Mouse (Mus musculus) cerebral cortex, adult 2 months (tissue): ENCODE data around the gene Necap1.

Source experiments
- WGBS: fragments of 180-500 bp; shearing (Covaris S2); methylation state at CpG from one replicate; pipeline ENCODE4 v1.1.7; 2018; 5-methylcytosine and 5-hydroxymethylcytosine counted together

Necap1 gene

GRCm38 (mm10) chr6:122873871-122874719 lies at the start of gene Necap1:
Gene Necap1 (plus strand): TSS chr6:122874474.
- WGBS, result 4% methylated on average over 43 of the region's 43 CpGs

DNA sequence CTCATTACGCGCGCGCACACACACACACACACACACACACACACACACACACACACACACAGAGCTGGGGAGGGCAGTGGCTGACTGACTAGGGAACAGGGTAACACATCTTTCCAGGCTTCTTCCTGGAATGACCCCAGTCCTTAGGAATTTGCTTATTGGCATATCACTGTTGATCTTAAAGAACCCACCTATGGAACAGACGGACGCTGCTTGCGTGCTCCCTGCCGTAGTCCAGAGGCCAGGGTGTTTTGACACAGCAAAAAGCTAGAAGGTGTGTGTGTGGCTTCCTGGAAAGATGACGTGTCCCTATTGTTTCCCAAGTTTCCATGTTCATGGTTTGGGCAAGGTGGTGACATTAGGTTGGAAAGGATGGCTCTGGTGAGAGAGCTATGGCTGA lies 49.1 kb upstream of the Necap1 start:
- WGBS, result 94% methylated on average over 9 of the region's 9 CpGs

DNA sequence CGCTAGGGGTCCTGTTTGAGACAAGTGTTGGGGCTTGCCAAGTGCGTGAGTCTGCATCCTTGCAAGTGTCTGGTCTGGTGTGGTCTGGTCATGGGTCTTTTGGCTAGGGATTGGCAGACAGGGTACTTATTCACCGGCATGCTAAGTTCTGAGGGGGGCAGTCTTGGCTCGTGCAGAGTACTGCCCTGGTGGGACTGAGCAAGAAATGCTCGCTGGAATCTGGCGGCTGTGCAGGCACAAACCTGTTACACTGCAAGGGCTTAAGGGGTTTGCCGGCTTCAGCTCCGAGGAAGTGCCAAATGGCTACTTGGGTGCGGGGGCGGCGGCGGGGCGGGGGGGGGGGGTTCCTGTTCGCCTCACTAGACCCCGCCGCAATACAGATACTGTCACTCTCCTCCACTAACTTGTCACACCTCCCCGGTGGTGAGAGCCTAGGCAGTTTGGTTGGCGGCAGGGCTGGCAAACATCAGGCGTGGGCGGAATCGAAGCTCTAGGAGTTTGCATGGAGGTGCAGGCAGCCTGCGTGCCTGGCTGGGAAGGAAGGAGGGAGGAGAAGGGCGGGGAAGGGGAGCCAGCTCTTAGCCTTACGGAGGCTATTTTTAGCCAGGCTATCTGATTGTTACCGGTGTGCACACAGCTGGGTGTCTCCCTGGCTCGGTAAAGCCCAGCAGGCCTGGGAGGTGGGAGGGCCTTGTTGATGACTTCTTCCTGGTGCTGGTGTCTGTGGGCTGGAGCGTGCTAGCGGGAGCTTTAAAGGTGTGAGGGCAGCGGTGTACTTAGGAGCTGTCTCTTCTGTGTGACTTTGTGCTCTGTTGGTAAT lies 48.1 kb upstream of the Necap1 start:
- WGBS, result 5% methylated on average over 29 of the region's 29 CpGs

- WGBS, result 52% methylated on average over 13 of the region's 13 CpGs
Measured at GRCm38 (mm10) chr6:122828086-122828485, 46.2 kb upstream of the Necap1 start.

DNA sequence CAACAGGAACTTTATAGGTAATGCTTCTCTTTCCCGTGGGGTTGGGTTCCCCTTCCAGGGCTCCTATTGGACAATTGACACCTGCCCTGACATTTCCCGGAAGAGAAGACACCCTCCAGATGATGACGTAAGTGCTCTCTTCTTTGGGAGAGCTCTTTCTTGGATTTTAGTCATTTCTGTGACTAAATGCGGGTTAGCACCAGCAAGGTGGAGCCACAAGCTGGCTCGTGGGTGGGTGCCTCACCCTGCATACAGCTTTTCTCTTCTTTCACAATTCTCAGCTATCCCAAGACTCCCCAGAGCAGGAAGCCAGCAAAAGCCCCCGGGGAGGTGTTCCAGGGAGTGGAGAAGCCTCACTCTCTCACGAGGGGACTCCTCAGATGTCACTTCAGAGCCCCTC lies 41.4 kb upstream of the Necap1 start:
- WGBS, result 55% methylated on average over 7 of the region's 7 CpGs

DNA sequence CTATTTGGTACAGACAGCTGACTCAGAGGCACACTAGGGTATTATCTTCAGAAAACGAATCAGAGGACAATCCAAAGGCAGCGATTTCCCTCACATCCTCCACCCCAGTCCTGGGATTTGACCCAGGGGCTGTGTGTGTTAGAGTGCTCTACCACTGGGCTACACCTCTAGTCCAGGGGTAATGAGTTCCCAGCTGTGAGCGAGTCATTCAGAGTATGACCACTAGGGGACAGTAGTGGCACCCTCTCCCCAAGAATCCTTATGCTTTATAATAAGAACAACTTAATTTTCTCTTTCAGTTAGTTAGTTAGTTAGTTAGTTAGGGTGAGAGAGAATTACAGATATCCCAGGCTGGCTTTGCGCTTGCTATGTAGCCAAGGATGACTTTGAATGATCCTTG lies 39.9 kb upstream of the Necap1 start:
- WGBS, result 70% methylated on average over 4 of the region's 4 CpGs

GRCm38 (mm10) chr6:122836974-122837373 lies 37.3 kb upstream of the Necap1 start:
- WGBS, result 98% methylated on average over 3 of the region's 3 CpGs

GRCm38 (mm10) chr6:122837539-122837938 lies 36.7 kb upstream of the Necap1 start:
- 94% methylated on average over 5 of the region's 5 CpGs for WGBS

GRCm38 (mm10) chr6:122843759-122844158 lies 30.5 kb upstream of the Necap1 start:
- WGBS, result 90% methylated on average over 6 of the region's 6 CpGs

DNA sequence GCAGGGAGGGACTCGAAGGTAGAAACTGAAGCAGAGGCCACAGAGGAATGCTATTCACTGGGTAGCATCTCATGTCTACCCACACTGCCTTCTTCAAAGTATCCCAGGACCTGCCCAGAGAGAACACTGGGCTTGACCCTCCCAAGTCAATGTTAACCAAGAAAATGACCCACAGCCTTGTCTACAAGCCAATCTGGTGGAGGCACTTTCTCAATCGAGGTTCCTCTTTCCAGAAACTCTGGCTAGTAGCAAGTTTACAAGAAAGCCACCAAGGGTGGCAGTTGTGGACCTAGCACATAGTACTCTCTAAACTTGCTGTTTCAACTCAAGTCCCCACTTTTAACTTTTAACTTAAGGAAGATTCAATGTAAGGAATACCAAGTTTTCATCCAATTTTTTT lies 21.6 kb upstream of the Necap1 start:
- 82% methylated on average over 2 of the region's 2 CpGs for WGBS

GRCm38 (mm10) chr6:122854552-122854951 lies 19.7 kb upstream of the Necap1 start:
- 80% methylated on average over 12 of the region's 12 CpGs for WGBS

- 62% methylated on average over 7 of the region's 7 CpGs for WGBS
Measured at GRCm38 (mm10) chr6:122855955-122856354, 18.3 kb upstream of the Necap1 start, which contains the start of gene C3ar1. Gene C3ar1 (minus strand): TSS chr6:122856161.

- 81% methylated on average over 6 of the region's 6 CpGs for WGBS
Measured at GRCm38 (mm10) chr6:122862434-122862833, 11.8 kb upstream of the Necap1 start.

DNA sequence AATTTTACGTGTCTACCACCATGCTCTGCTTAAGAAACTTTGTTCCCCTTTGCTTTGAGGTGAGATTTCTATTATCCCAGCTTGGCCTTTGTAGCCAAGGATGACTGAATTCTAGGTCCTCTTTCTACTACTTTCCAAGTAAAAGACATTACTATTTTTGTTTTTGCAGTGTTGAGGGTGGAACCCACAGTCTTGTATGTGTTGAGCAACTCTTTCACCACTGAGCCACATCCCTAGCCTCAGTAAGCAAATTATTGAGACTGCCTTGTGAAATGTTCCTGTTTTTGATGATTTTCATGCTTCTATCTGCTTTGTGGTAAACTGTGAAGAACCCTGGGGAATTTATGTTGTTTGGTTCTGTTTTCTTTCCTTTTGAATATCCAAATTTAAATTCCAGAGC lies 11.4 kb upstream of the Necap1 start:
- 81% methylated on average over 1 of the region's 1 CpGs for WGBS

DNA sequence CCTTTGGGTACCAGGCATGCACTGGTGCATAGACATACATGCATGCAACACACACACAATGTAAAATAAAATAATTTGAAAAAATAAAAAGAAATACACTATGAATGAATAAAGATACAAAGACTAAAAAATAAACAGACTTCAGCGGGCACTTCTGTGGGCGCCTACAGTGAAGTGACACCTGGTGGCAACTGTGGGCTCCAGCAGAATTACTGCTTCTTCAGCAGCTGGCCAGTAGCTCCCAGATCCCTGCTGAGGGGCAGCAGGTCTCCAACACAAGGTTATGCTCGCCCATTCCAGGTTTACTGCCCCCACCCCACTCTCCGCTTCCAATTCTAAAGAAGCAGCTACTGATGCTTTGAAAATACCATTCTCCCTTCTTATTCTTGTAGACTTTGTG lies 6.4 kb upstream of the Necap1 start:
- 58% methylated on average over 4 of the region's 4 CpGs for WGBS

GRCm38 (mm10) chr6:122869846-122870245 lies 4.4 kb upstream of the Necap1 start:
- WGBS, result 62% methylated on average over 11 of the region's 11 CpGs

DNA sequence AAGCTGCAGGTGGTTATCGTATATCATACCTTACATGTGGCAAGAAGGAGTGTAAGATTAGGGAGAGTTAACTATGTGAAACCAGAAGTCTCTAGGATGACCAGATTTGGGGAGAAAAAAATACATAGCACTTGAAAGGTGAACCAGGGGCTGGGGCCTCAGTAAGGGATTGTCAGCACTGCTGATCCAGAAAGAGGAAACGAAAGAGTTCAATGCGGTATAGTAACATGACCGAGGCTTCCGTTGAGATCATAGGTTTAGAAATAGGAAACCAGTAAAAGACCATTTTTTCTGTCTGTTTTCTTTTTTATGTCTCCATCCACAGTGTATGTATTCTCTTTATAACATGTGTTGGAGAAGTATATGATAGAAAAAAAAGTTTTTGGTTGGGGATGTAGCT lies 1.5 kb upstream of the Necap1 start:
- WGBS, result 87% methylated on average over 5 of the region's 5 CpGs

DNA sequence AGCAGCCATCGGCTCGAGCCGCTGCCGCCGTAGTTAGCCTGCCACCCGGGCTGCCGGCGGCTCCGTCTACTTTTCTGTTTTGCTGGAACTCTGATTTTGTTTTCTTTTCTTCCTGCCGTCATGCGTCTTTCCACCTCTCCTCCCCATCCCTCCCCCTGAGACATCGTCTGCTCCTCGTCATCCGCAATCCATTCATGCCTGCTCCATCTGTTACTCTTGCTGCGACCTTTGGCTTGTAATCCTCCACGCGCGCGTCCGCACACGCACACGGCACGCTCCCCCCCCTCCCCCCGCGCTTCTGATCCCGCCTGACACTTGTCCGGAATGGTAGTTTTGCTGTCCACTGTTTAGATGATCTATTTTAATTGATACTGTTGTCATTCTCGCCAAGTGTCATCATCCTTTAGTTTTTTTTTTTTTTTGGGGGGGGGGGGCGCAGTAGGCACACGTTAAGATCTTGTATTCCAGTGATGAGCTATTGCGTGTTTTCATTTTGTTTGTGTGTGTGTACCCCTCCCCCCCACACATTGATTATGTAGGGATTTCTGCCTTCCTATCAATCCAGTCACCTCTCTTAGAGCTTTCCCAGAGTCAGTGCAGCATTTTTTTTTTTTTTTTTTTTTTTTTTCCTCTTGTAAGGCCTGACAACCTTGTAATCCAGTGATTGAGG lies 581 bp downstream of the Necap1 start:
- under 1% methylated on average over 31 of the region's 31 CpGs for WGBS

DNA sequence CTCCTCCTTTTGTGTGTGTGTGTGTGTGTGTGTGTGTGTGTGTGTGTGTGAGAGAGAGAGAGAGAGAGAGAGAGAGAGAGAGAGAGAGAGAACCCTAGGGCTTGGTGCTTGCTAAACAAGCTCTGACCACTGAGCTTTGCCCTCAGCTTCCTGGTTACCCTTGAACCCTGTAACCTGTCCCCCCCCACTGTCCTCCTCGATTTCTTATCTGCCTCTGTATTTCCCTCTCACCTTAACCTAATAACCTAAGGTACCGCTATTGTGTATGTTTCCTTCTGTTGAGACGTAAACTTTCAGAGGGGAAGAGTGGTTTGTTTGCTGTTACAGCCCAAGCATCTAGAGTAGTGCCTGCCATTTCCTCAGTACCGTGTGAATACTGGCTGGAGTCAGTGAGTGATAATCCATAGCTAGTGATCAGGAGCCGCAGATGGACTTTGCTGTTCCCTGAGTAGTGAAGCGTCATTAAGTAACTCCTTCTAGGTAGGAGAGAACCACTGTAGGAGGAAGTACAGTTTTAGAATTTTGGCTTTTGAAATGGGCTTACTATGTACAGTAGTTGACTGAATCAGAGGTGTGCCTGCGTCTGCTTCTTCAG lies 5.0 kb downstream of the Necap1 start:
- WGBS, result 77% methylated on average over 7 of the region's 7 CpGs

DNA sequence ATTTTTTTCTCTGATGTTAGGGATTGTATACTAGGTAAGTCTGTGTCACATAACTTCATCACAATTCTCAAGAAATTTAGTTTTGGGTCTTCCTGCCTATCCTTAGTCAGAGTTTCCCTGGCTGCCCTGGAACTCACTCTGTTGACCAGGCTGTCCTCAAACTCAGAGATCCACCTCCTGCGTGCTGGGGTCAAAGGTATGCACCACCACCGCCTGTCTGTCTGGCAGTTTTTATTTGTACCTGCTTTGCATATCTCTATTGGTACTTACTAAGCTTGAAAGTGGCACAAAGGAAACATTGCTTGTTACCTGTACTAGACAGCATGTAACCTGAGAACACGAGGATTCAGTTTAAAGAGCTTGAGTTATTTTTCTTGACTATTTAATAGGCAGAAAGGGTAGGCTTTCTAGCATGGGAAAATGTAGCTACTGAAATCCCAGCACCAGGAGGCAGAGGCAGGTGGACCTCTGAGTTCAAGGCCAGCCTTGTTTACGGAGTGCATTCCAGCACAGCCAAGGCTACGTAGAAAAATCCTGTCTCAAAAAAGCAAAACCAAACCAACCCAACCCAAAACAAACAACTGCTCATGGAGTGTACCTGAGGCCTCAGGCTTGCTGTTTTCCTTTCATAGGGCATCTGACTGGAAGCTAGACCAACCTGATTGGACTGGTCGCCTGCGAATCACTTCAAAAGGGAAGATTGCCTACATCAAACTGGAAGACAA lies 5.7 kb downstream of the Necap1 start:
- 89% methylated on average over 7 of the region's 7 CpGs for WGBS

- WGBS, result 91% methylated on average over 12 of the region's 12 CpGs
Measured at GRCm38 (mm10) chr6:122881287-122881686, 7.0 kb downstream of the Necap1 start.
